8 mouse cellular contexts compared by ENCODE assay signal in the genomic region with DNA sequence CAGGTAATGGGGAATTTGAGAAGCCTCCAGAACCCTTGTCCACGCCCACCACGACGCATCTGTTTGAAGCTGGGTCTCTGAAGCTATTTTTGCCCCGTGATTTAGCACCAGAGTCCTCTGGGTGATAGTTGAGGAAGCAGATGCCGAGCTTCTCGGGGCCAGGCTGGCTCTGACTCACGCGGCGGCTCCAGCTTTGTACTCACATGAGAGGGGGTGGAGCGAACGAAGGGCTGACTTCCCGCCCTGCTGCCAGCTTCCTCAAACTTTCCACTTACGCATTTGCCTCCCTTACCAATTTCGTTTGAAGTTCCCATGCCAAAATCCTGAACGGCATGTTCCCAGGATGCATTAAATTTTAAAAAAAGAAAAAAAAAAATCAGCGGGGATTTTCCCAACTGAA.
DNase-seq lines count a peak whose midpoint lies in the region; ATAC-seq lines count a peak whose summit lies in the region.

No protein-coding gene starts in this region.

- H3K27me3 ChIP-seq in hindbrain, embryonic 16.5 days (replicated peaks; ENCODE audit: control insufficient read depth, insufficient read depth, low read length) = no peaks in the 10 kb centered on the region

- peak overlapping the region; percentile 59 for H3K9ac ChIP-seq in hindbrain, embryonic 16.5 days (ENCODE audit: low read depth, low read length)

- no peaks in the 10 kb centered on the region for H3K9me3 ChIP-seq in hindbrain, embryonic 16.5 days (ENCODE audit: control insufficient read depth, low read length)

- peak; percentile 55 for DNase-seq in MEL-GATA-1-ER (ENCODE audit: extremely low read depth, low read depth)
- peak; percentile 38 for DNase-seq in c-Kit-positive CD71-positive TER-119-positive erythroid progenitor cells, embryonic 14.5 days (ENCODE audit: low spot score)
- DNase-seq in gastrocnemius, adult 8-10 months (ENCODE audit: low spot score in 2 of 2) = peak; percentile 48 to 63
- peak; percentile 61 for DNase-seq in left cerebral cortex, postnatal 4 days
- DNase-seq in mesoderm, embryonic 11.5 days (ENCODE audit: low read depth, low spot score) = peak; percentile 83
- DNase-seq in right cerebral cortex, postnatal 25 days = peak; percentile 47
- DNase-seq in urinary bladder, postnatal 25 days (ENCODE audit: low spot score) = peak; percentile 64

- peak overlapping the region; percentile 32 for H3K4me3 ChIP-seq in hindbrain, embryonic 16.5 days (ENCODE audit: low read length)

- peak overlapping the region; percentile 63 for H3K4me2 ChIP-seq in hindbrain, embryonic 16.5 days (ENCODE audit: low read length)

- H3K4me1 ChIP-seq in hindbrain, embryonic 16.5 days (ENCODE audit: control insufficient read depth, insufficient read depth, low read depth, low read length) = peaks cover 5% of the 10 kb centered on the region

- intact Hi-C loops in left cerebral cortex, postnatal 4 days (cut with DNase I) = loop anchor here (5.0 to 10.0 kb wide), 5 partner anchors 270 to 868 kb away; no protein-coding TSS in a partner anchor

- no peak for ATAC-seq in hindbrain, embryonic 16.5 days

- H3K36me3 ChIP-seq in hindbrain, embryonic 16.5 days (ENCODE audit: control insufficient read depth, insufficient read depth, low read length) = no peaks in the 10 kb centered on the region

- H3K27ac ChIP-seq in hindbrain, embryonic 16.5 days (ENCODE audit: low read depth, low read length) = no peak overlapping the region

- 1% methylated on average over 16 of the region's 16 CpGs for WGBS in hindbrain, embryonic 16.5 days
